In the genomic region with DNA sequence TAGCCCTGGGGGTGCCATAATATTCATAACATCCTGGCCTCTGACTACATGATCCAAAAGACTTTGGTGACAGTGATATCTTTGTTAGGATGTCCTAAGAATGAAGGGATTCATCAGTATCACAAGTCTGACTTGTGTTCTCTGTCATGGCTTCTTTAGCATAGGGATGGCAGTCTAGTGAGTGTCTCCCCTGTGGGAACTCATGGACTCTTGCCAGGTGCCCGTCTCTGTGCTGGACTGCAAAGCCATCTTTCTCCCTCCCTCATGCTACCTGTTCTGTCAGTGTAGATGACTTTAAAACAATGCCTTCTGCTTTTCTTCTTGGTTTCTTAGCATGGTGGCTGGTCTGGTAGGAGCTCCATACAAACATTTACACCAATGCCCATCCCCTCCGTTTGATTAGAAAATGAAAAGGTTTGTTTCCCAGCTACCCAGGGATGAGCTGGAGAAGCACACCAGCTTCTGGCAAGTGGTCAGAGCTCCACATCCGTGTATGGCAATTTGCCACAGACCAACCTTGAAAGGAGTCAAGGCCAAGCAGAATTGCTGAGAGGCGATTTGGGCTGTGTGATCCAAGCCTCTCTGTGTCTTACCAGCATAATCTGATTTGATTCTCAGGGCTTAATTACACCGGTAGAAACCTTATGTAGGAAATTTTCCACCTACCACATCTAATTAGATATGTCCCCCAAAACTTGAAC, we compare ENCODE assay signal across 21 mouse cellular contexts.
DNase-seq lines count a peak whose midpoint lies in the region; ATAC-seq lines count a peak whose summit lies in the region.
"Had no signal": no experiment of that assay in that cellular context is flagged by ENCODE, and none has a peak within 500 bp of the region (broad histone marks: within the 10 kb centered on the region; RNA-seq: fewer than 3 reads in every experiment).

No protein-coding gene starts in this region.

- no peaks in the 10 kb centered on the region for H3K9me3 ChIP-seq in hindbrain, embryonic 16.5 days (ENCODE audit: control insufficient read depth, low read length)
- no peaks in the 10 kb centered on the region for H3K9me3 ChIP-seq in hindbrain, embryonic 12.5 days (replicated peaks)
- H3K9me3 ChIP-seq: embryonic facial prominence, embryonic 12.5 days; heart, embryonic 10.5 days; limb, embryonic 10.5 days; neural tube, embryonic 13.5 days had no signal

- no peaks in the 10 kb centered on the region for H3K36me3 ChIP-seq in hindbrain, embryonic 16.5 days (ENCODE audit: control insufficient read depth, insufficient read depth, low read length)
- no peaks in the 10 kb centered on the region for H3K36me3 ChIP-seq in hindbrain, embryonic 12.5 days
- H3K36me3 ChIP-seq: embryonic facial prominence, embryonic 12.5 days; G1E; heart, embryonic 10.5 days; limb, embryonic 10.5 days; neural tube, embryonic 13.5 days had no signal

- no peaks in the 10 kb centered on the region for H3K27me3 ChIP-seq in hindbrain, embryonic 16.5 days (replicated peaks; ENCODE audit: control insufficient read depth, insufficient read depth, low read length)
- H3K27me3 ChIP-seq in hindbrain, embryonic 12.5 days, result no peaks in the 10 kb centered on the region
- H3K27me3 ChIP-seq: embryonic facial prominence, embryonic 12.5 days; neural tube, embryonic 13.5 days had no signal

- no peak overlapping the region for H3K9ac ChIP-seq in hindbrain, embryonic 16.5 days (ENCODE audit: low read depth, low read length)
- H3K9ac ChIP-seq in hindbrain, embryonic 12.5 days, result no peak overlapping the region
- H3K9ac ChIP-seq: embryonic facial prominence, embryonic 12.5 days; neural tube, embryonic 13.5 days had no signal

- no peak overlapping the region for H3K4me2 ChIP-seq in hindbrain, embryonic 16.5 days (ENCODE audit: low read length)
- H3K4me2 ChIP-seq in hindbrain, embryonic 12.5 days (replicated peaks), result no peak overlapping the region
- H3K4me2 ChIP-seq: embryonic facial prominence, embryonic 12.5 days; neural tube, embryonic 13.5 days had no signal

- peak overlapping the region; percentile 1; the same call in 1 of the 2 replicates for H3K27ac ChIP-seq in hindbrain, embryonic 16.5 days (ENCODE audit: low read depth, low read length)
- H3K27ac ChIP-seq in hindbrain, embryonic 12.5 days, result no peak overlapping the region
- H3K27ac ChIP-seq: embryonic facial prominence, embryonic 12.5 days; heart, embryonic 10.5 days; limb, embryonic 10.5 days; neural tube, embryonic 13.5 days had no signal

- peaks cover 11% of the 10 kb centered on the region for H3K4me1 ChIP-seq in hindbrain, embryonic 16.5 days (ENCODE audit: control insufficient read depth, insufficient read depth, low read depth, low read length)
- H3K4me1 ChIP-seq in hindbrain, embryonic 12.5 days, result peaks cover 11% of the 10 kb centered on the region
- H3K4me1 ChIP-seq: heart, embryonic 10.5 days had no signal

- H3K4me3 ChIP-seq in hindbrain, embryonic 16.5 days (ENCODE audit: low read length), result no peak overlapping the region
- no peak overlapping the region for H3K4me3 ChIP-seq in hindbrain, embryonic 12.5 days
- H3K4me3 ChIP-seq: embryonic facial prominence, embryonic 12.5 days; heart, embryonic 10.5 days; limb, embryonic 10.5 days; neural tube, embryonic 13.5 days had no signal

- 50% methylated on average over 5 of the region's 5 CpGs for WGBS in hindbrain, embryonic 16.5 days
- WGBS in hindbrain, embryonic 12.5 days, result 77% methylated on average over 5 of the region's 5 CpGs

- DNase-seq in adrenal gland, adult (ENCODE audit: inconsistent age in 2 of 2, low spot score in 1 of 2), result peak; percentile 85 to 91
- DNase-seq in adrenal gland, postnatal 4 days (ENCODE audit: low spot score in 2 of 2), result no peak
- DNase-seq in testis, postnatal 14 days (ENCODE audit: low spot score), result peak; percentile 8
- DNase-seq in testis, postnatal 10 days (ENCODE audit: low spot score), result no peak
- no peak for DNase-seq in lung, postnatal 36 days
- no peak for DNase-seq in gastrocnemius, adult 8-10 months (ENCODE audit: low spot score in 2 of 2)
- DNase-seq: gastrocnemius, postnatal 36 days; kidney, adult 8-10 months; kidney, postnatal 25 days; lung, adult 18-20 months; lung, postnatal 14 days; right cerebral cortex, postnatal 14 days; spleen, adult 18-20 months; thymus, adult 2 months had no signal

- ATAC-seq in hindbrain, embryonic 16.5 days, result peak; percentile 54; the same call in 1 of the 2 replicates
- ATAC-seq in hindbrain, embryonic 12.5 days (ENCODE audit: low FRiP score), result no peak

Comparison
In these comparisons a context has a peak if more than half of its experiments do, and no peak if none do; other contexts are left out.
1. DNase-seq: peak in adrenal gland, adult (2 of 2) and testis, postnatal 14 days (single experiment); none in adrenal gland, postnatal 4 days (0 of 2), testis, postnatal 10 days (single experiment), lung, postnatal 36 days (single experiment) and gastrocnemius, adult 8-10 months (0 of 2).